Mouse (Mus musculus) effector memory CD4-positive, alpha-beta T cell, adult 5 months (primary cell): Measurements from ENCODE around the gene Zfp429. TPM values are rescaled to one million over a fixed set of nuclear protein-coding genes. Genes with fewer than 3 reads are reported as not detected.

Source experiments
- polyA plus RNA-seq: library from polyadenylated mRNA; unstranded; fragments of 100-300 nt; shearing (Covaris generic); gene quantifications from one replicate; pipeline ENCODE4 v1.2.1, GENCODE M21; 2017

Zfp429 gene
- polyA plus RNA-seq = 16.2 TPM

DNA sequence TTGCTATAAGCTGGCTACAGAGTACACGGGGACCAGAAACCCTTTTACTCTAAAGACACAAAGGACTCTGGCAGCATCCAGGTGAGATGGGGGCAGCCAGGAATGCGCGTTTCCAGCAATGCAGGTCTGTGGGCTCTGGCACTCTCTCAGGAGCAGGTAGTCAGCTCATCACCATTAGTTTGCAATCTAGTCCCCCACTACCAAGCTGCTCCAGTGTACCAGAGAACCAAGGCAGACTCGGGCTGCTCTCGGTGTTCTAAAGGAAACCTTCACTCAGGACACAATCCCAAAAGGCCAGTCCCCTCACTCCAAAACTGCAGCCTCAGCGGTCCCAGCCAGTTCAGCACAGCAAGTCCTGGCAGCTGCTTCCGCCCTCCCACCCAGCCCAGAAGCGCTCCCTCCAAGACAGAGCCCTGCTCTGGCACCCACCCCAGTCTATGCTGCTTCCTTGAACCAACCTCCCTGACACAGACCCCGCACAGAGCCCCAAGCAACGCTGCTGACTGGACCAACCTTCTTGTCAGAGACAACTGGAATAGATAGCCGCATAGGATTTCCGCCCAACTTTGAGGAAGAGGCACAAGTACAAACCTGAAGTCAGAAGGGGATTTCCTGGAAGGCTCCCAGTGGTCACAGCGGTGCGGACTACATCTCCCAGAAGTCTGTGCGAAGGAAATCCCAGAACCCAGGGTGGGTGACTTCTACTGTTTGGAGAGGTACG lies at the start of gene Zfp429:
Gene Zfp429 (minus strand): TSS at position 637 of the 721 bp plus-strand sequence.

DNA sequence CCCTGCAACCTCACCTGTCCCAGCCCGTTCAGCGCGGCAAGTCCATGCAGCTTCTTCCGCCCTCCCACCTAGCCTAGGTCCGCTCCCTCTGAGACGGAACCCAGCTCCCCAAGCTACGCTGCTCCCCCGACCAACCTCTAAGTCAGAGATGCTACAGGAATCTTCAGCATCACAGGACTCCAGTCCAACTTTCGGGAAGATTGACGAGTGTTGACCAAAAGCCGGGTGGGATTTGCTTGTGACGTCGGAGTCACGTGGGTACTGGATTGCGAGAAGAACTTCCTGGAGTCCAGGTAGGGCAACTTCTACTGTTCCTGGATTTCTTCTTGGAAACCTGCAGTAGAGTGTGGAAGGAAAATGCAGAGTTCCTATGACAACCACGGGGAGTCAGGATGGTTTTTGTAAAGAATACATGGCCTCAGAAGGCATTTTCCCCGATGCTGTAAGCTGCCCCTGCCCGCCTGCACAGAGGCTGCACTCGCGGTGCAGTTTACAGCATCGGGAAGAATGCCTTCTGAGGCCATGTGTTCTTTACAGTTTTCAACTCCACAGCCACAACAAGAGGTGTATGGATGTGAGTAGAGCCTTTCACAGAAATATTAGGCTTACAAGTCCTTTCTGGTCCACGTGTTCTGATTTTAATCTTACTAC lies 21.7 kb upstream of the Zfp429 start, which contains the start of gene Zfp459:
Gene Zfp459 (minus strand): TSS at position 212 of the 651 bp plus-strand sequence.

DNA sequence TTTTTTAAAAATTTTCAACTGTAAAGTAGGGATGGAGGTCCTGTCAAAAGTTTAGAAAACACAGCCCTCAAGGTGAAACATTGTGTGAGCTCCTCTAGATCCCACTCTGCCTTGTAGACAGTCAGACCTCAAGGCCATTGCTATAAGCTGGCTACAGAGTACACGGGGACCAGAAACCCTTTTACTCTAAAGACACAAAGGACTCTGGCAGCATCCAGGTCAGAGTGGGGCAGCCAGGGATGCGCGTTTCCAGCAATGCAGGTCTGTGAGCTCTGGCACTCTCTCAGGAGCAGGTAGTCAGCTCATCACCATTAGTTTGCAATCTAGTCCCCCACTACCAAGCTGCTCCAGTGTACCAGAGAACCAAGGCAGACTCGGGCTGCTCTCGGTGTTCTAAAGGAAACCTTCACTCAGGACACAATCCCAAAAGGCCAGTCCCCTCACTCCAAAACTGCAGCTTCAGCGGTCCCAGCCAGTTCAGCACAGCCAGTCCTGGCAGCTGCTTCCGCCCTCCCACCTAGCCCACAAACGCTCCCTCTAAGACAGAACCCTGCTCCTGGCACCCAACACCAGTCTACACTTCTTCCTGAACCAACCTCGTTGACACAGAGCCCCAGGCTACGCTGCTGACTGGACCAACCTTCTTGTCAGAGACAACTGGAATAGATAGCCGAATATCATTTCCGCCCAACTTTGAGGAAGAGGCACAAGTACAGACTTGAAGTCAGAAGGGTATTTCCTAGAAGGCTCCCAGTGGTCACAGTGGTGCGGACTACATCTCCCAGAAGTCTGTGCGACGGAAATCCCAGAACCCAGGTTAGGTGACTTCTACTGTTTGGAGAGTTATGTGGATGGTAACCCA lies 24.3 kb downstream of the Zfp429 start, which contains the start of the genes Gm28041 and Zfp456:
Gene Gm28041 (minus strand): TSS at position 684 of the 862 bp plus-strand sequence.
Gene Zfp456 (minus strand): TSS at position 761 of the 862 bp plus-strand sequence.

GRCm38 (mm10) chr13:67360131-67360744 lies 39.4 kb downstream of the Zfp429 start, which contains the start of the genes Gm28044 and Zfp953:
TSS of gene Gm28044 (minus strand) at chr13:67360536.
TSS of gene Zfp953 (minus strand) at chr13:67360605.

Other genes starting within 250 kb of the Zfp429 start
- gene Rsl1, start 226.6 kb downstream of the Zfp429 start, polyA plus RNA-seq = 9.1 TPM
- gene Zfp455, start 205.3 kb downstream of the Zfp429 start, polyA plus RNA-seq = 1.3 TPM
- gene Zfp458, start 121.4 kb downstream of the Zfp429 start, polyA plus RNA-seq = 0.94 TPM
- not detected for gene Zfp457, start 93.3 kb downstream of the Zfp429 start, polyA plus RNA-seq
- 4.7 TPM for gene Zfp595, start 67.2 kb downstream of the Zfp429 start, polyA plus RNA-seq
- 2.0 TPM for gene Gm28044, start 39.3 kb downstream of the Zfp429 start, polyA plus RNA-seq
- 1.6 TPM for gene Zfp953, start 39.2 kb downstream of the Zfp429 start, polyA plus RNA-seq
- 0.96 TPM for gene Gm28041, start 24.1 kb downstream of the Zfp429 start, polyA plus RNA-seq
- gene Zfp456, start 24.0 kb downstream of the Zfp429 start, polyA plus RNA-seq = 4.8 TPM
- 1.8 TPM for gene Zfp459, start 21.6 kb upstream of the Zfp429 start, polyA plus RNA-seq
- 31.3 TPM for gene Zfp874a, start 51.8 kb upstream of the Zfp429 start, polyA plus RNA-seq
- 16.6 TPM for gene Zfp874b, start 84.4 kb upstream of the Zfp429 start, polyA plus RNA-seq
- 12.5 TPM for gene Zfp58, start 100.7 kb upstream of the Zfp429 start, polyA plus RNA-seq
- not detected for gene Gm26965, start 126.3 kb upstream of the Zfp429 start, polyA plus RNA-seq
- gene Zfp87, start 126.4 kb upstream of the Zfp429 start, polyA plus RNA-seq = 31.4 TPM
- 12.4 TPM for gene Zfp748, start 154.0 kb upstream of the Zfp429 start, polyA plus RNA-seq
- gene Zfp729b, start 209.9 kb upstream of the Zfp429 start, polyA plus RNA-seq = 4.4 TPM
- gene Gm49345, start 237.9 kb upstream of the Zfp429 start, polyA plus RNA-seq = 2.1 TPM
- gene Zfp729a, start 238.0 kb upstream of the Zfp429 start, polyA plus RNA-seq = 2.8 TPM